In genomic region chr8:123463651-123464050, GRCm38 (mm10) we compare ENCODE assay signal across 13 mouse cellular contexts. TPM values are rescaled to one million over a fixed set of nuclear protein-coding genes. Genes with fewer than 3 reads are reported as not detected.
DNase-seq lines count a peak whose midpoint lies in the region.
"Had no signal": no experiment of that assay in that cellular context is flagged by ENCODE, and none has a peak within 500 bp of the region (broad histone marks: within the 10 kb centered on the region; RNA-seq: fewer than 3 reads in every experiment).

No protein-coding gene starts in this region.

- DNase-seq in 3T3-L1 (ENCODE audit: low read depth, low spot score) (peak; percentile 24), adipocyte (ENCODE audit: low spot score) (peak; percentile 34)
- DNase-seq in gonadal fat pad, adult 2 months (ENCODE audit: low read depth): peak; percentile 80
- DNase-seq in thymus, postnatal 10 days (ENCODE audit: low spot score in 2 of 2): no peak
- no peak for DNase-seq in cerebellum, postnatal 14 days
- DNase-seq: adrenal gland, adult 2 months; adrenal gland, postnatal 10 days; adrenal gland, postnatal 25 days; cerebellum, adult 11 months; cerebellum, adult 18-20 months; cerebellum, adult 8-10 months; cerebellum, adult 9-11 months; cerebellum, postnatal 25 days had no signal

RNA-seq across cellular contexts. Expression of gene Afg3l1, which starts 14.1 kb away (rescaled TPM):
- polyA plus RNA-seq in gonadal fat pad, adult 2 months (2012; rRNA removed): 29.6 and 31.1 TPM in 2 replicates

RNA-seq across cellular contexts. Expression of gene Def8, which starts 40.3 kb away (rescaled TPM):
- polyA plus RNA-seq in gonadal fat pad, adult 2 months (2012; rRNA removed): 42.0 and 45.1 TPM in 2 replicates

RNA-seq across cellular contexts. Expression of gene Dbndd1, which starts 51.6 kb away (rescaled TPM):
- 2.1 and 3.1 TPM in 2 replicates for polyA plus RNA-seq in gonadal fat pad, adult 2 months (2012; rRNA removed)

RNA-seq across cellular contexts. Expression of gene Tubb3, which starts 52.4 kb away (rescaled TPM):
- polyA plus RNA-seq in gonadal fat pad, adult 2 months (2012; rRNA removed): 0.42 and 0.97 TPM in 2 replicates

RNA-seq across cellular contexts. Expression of gene Gas8, which starts 55.0 kb away (rescaled TPM):
- 8.3 and 11.3 TPM in 2 replicates for polyA plus RNA-seq in gonadal fat pad, adult 2 months (2012; rRNA removed)

Comparison
In these comparisons a context has a peak if more than half of its experiments do, and no peak if none do; other contexts are left out.
1. DNase-seq: peak in 3T3-L1 (single experiment), adipocyte (single experiment) and gonadal fat pad, adult 2 months (single experiment); none in thymus, postnatal 10 days (0 of 2) and cerebellum, postnatal 14 days (0 of 2).